Mouse (Mus musculus) MEL (cell line): ENCODE measurements around the gene St8sia6.

Experiments used
- EP300 ChIP-seq, 2 experiments: IDR thresholded peaks; 2 replicates each; pipeline ENCODE4 v1.6.1; 2011; ENCODE audit warnings: improper control_type of control experiment in 2 of 2, low read length in 2 of 2, low read depth in 1 of 2, mild to moderate bottlenecking in 1 of 2
- MAFK ChIP-seq: IDR thresholded peaks from 2 replicates; pipeline ENCODE4 v1.6.1; 2011; ENCODE audit warnings: low read depth, mild to moderate bottlenecking, low read length, improper control_type of control experiment, borderline replicate concordance
- MYB ChIP-seq: IDR thresholded peaks from 2 replicates; pipeline ENCODE4 v1.6.1; 2011; ENCODE audit warnings: mild to moderate bottlenecking, low read depth, low read length, improper control_type of control experiment

DNA sequence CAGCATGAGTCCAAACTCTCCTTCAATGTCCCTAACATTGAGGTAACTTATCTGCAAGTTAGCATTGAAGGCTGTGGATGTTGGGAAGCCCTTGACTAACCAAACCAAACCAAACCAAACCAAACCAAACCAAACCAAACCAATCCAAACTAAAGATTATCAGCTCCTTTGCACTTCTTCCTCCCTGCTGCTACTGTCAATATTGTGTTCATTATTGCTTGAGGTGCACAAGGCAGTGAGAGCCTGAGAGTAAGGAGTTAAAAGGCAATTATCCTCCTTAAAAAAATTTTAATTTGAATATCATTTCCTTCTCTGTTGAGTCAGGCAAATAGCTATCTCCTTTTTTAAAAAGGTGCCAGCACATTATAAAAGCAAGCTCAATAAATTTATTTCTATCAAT, 190.8 kb downstream of the St8sia6 start:
- TF ChIP-seq MYB (no peak), EP300 (IDR thresholded peaks at IDR 0.05; ENCODE audit: low read depth in 1 of 2, low read length in 2 of 2) (no peak), MAFK (no peak)
